Comparison of ENCODE assay signal across 9 mouse cellular contexts in genomic region chrX:151055559-151055958, GRCm38 (mm10). TPM values are rescaled to one million over a fixed set of nuclear protein-coding genes. Genes with fewer than 3 reads are reported as not detected.
A peak's percentile ranks its signal among the peaks of the same experiment; 100 is the strongest.
DNase-seq lines count a peak whose midpoint lies in the region; ATAC-seq and TF ChIP-seq lines count a peak whose summit lies in the region.
"Had no signal": no experiment of that assay in that cellular context is flagged by ENCODE, and none has a peak within 500 bp of the region (broad histone marks: within the 10 kb centered on the region; RNA-seq: fewer than 3 reads in every experiment).

No protein-coding gene starts in this region.

- H3K27me3 ChIP-seq in intestine, postnatal 0 days (replicated peaks; ENCODE audit: control insufficient read depth, insufficient read depth, low read length): no peaks in the 10 kb centered on the region
- H3K27me3 ChIP-seq in lung, postnatal 0 days (replicated peaks; ENCODE audit: insufficient read depth, low read length): no peaks in the 10 kb centered on the region

- DNase-seq in embryo, embryonic 10 days (ENCODE audit: low spot score): peak; percentile 26
- no peak for DNase-seq in embryo, embryonic 9.5 days (ENCODE audit: extremely low spot score)
- peak; percentile 27 for DNase-seq in embryo, embryonic 11 days
- DNase-seq in lung, postnatal 0 days (ENCODE audit: low spot score): peak; percentile 51
- no peak for DNase-seq in cerebellum, postnatal 25 days
- DNase-seq in adipocyte (ENCODE audit: low spot score): no peak
- no peak for DNase-seq in thymus, postnatal 36 days

- H3K36me3 ChIP-seq in intestine, postnatal 0 days (ENCODE audit: control insufficient read depth, insufficient read depth): no peaks in the 10 kb centered on the region
- H3K36me3 ChIP-seq in lung, postnatal 0 days (ENCODE audit: insufficient read depth, low read length): no peaks in the 10 kb centered on the region

- H3K4me2 ChIP-seq in intestine, postnatal 0 days (replicated peaks; ENCODE audit: low read depth): no peak overlapping the region
- H3K4me2 ChIP-seq in lung, postnatal 0 days (replicated peaks; ENCODE audit: low read depth, low read length): no peak overlapping the region

- no peak overlapping the region for H3K9ac ChIP-seq in intestine, postnatal 0 days (ENCODE audit: low read depth, low read length)
- no peak overlapping the region for H3K9ac ChIP-seq in lung, postnatal 0 days (replicated peaks; ENCODE audit: low read depth)

- H3K4me1 ChIP-seq in intestine, postnatal 0 days (replicated peaks; ENCODE audit: control insufficient read depth, insufficient read depth, low read length): 0 out of 2 replicates have a peak, but pooled peaks cover 2% of the 10 kb centered on the region
- no peaks in the 10 kb centered on the region; the same call in 1 of the 2 replicates for H3K4me1 ChIP-seq in lung, postnatal 0 days (ENCODE audit: insufficient read depth, low read depth, low read length)

- no peak for TF ChIP-seq CTCF in intestine, postnatal 0 days (IDR thresholded peaks at IDR 0.05; ENCODE audit: low read depth)
- TF ChIP-seq CTCF in lung, postnatal 0 days (IDR thresholded peaks at IDR 0.05): 0 out of 2 replicates have a peak, but pooled peaks have one; percentile 9

- no peaks in the 10 kb centered on the region for H3K9me3 ChIP-seq in intestine, postnatal 0 days (ENCODE audit: control insufficient read depth)
- H3K9me3 ChIP-seq in lung, postnatal 0 days (ENCODE audit: low read length): no peaks in the 10 kb centered on the region
- H3K9me3 ChIP-seq: forebrain, embryonic 10.5 days had no signal

- no peak for TF ChIP-seq EP300 in lung, postnatal 0 days (IDR thresholded peaks at IDR 0.05)

- 0 out of 2 replicates have a peak, but pooled peaks have one; percentile 22 for ATAC-seq in intestine, postnatal 0 days
- ATAC-seq in lung, postnatal 0 days: peak; percentile 84

- WGBS in intestine, postnatal 0 days: 24% methylated on average over 1 of the region's 1 CpGs
- 36% methylated on average over 1 of the region's 1 CpGs for WGBS in lung, postnatal 0 days

- H3K4me3 ChIP-seq in intestine, postnatal 0 days (ENCODE audit: low read depth, low read length): no peak overlapping the region
- H3K4me3 ChIP-seq in lung, postnatal 0 days (ENCODE audit: low read depth, low read length): no peak overlapping the region
- H3K4me3 ChIP-seq: forebrain, embryonic 10.5 days had no signal

- H3K27ac ChIP-seq in intestine, postnatal 0 days (ENCODE audit: low read depth, low read length): no peak overlapping the region
- no peak overlapping the region for H3K27ac ChIP-seq in lung, postnatal 0 days (ENCODE audit: low read length)
- H3K27ac ChIP-seq: forebrain, embryonic 10.5 days had no signal

RNA-seq across cellular contexts. Expression of gene Fgd1, which starts 9.6 kb away (rescaled TPM):
- 2.3 and 2.7 TPM in 2 replicates for polyA plus RNA-seq in intestine, postnatal 0 days (2015; fragmentation: Nextera tagmentation; extraction: Ambion mirVana)
- 3.7 and 4.2 TPM in 2 replicates for polyA plus RNA-seq in lung, postnatal 0 days (2015; fragmentation: Nextera tagmentation; extraction: Ambion mirVana)

RNA-seq across cellular contexts. Expression of gene Gnl3l, which starts 38.4 kb away (rescaled TPM):
- 12.9 and 13.3 TPM in 2 replicates for polyA plus RNA-seq in intestine, postnatal 0 days (2015; fragmentation: Nextera tagmentation; extraction: Ambion mirVana)
- 11.9 and 13.0 TPM in 2 replicates for polyA plus RNA-seq in lung, postnatal 0 days (2015; fragmentation: Nextera tagmentation; extraction: Ambion mirVana)

RNA-seq across cellular contexts. Expression of gene Tsr2, which starts 40.8 kb away (rescaled TPM):
- polyA plus RNA-seq in intestine, postnatal 0 days (2015; fragmentation: Nextera tagmentation; extraction: Ambion mirVana): 13.0 and 13.5 TPM in 2 replicates
- 12.4 and 14.6 TPM in 2 replicates for polyA plus RNA-seq in lung, postnatal 0 days (2015; fragmentation: Nextera tagmentation; extraction: Ambion mirVana)

Comparison
In these comparisons a context has a peak if more than half of its experiments do, and no peak if none do; other contexts are left out.
1. DNase-seq: peak in embryo, embryonic 10 days (single experiment), embryo, embryonic 11 days (single experiment) and lung, postnatal 0 days (single experiment); none in embryo, embryonic 9.5 days (single experiment), cerebellum, postnatal 25 days (0 of 2), adipocyte (single experiment) and thymus, postnatal 36 days (0 of 2).